Mouse (Mus musculus) kidney, postnatal 25 days (tissue): ENCODE data around the gene Ten1.
A peak's percentile ranks its signal among the peaks of the same experiment; 100 is the strongest.

Experiments used
- DNase-seq, 2 experiments: peaks; one replicate each; pipeline ENCODE4 v3.0.0; 2021; ENCODE audit warnings: mixed read lengths in 2 of 2

Ten1 gene

DNA sequence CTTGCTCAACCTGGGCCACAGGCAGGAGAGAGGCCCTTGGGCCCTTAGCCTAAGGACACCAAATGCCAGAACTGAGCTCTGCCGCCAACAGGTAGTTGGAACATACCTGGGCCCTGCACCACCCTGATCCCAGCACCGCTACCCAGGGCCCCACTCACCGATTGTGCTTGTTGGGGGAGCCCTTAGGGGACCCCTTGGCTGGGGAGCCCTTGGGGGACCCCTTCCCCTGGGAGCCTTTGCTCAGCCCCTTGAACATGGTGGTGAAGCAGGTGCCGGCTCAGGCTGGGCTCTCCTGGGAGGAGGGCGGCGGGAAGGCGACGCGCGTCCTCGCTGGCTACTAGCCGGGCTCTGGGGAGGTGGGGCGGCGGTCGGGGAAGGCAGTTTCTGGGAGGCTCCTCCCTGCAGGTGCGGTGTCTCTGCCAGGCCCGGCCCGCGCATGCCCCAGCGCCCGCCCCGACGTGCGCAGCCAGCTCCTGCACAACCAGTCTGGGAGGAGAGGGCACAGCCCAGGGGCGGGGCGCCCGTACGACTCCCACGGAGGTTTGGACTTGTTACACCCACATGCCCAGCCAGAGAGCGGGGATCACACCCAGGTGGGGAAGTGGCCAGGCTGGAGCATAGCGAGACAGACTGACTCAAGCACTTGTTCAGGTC is 39.2 kb downstream of the Ten1 start, which contains the start of gene Evpl:
Evpl (minus strand) TSS at position 336 of the 654 bp plus-strand sequence.
- DNase-seq: peak; percentile 94 to 98

DNA sequence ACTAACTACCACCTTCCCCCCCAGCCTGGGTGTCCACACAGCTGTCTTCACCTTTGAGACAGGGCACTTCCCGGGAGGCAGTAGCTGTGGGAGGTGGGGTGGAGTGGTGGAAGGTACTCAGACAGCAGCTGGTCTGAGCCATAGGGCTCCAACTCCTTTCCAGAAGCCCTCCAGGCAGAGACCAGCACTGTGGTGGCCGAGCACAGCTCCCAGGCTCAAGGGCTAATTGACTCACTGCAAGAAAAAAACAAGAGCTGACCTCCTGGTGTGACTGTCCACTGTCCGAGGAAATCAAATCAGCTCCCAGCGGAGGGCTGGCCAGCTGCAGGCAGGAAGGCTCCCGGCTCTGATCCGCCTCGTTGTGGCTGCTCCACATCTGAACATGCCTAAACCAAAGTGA is 41.1 kb downstream of the Ten1 start:
- peak in 1 of 2 experiments; percentile 64 for DNase-seq

DNA sequence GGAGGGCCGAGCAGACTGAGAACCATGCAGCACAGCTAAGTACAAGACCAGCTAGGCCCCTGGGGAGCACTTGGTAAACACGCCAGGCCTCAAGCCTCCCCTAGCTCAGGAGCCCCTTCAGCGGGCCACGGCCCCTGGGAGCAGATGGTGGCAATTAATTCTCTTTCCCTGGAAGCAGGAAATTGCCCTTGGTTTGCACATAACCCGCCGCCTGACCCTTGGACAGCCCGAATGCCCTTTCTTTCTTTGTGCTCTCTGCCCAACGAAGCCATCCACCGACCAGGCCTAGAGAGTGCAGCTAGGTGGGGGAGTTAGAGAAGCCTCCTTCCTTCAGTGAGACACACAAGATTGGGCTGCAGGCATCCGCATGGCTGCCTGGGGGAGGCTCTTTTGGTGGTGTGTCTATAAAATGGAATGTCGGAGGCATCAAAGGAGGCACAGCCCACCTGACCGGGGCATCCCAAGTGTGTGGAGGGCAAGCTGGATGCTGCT is 43.1 kb downstream of the Ten1 start:
- DNase-seq: peak; percentile 65 to 77

DNA sequence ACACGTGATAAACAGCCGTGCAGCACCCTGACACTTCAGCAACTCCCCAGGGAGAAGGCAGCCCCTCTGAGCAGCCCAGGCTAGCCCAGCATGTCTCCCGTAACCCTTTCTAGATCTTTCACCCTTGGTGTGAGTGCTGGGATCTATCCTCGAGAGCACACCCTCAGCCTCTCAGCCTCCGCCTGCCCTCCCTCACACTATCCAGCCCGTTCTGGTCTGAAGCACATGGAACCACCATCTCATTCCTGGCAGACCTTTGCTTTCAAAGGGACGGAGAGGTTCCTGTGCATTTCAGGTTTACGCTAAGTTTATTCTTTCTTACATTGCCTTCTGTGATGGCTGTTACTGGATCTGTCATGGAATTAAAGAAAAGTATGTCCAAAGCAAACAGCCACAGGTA is 45.9 kb downstream of the Ten1 start:
- DNase-seq: peak; percentile 42 to 69

DNA sequence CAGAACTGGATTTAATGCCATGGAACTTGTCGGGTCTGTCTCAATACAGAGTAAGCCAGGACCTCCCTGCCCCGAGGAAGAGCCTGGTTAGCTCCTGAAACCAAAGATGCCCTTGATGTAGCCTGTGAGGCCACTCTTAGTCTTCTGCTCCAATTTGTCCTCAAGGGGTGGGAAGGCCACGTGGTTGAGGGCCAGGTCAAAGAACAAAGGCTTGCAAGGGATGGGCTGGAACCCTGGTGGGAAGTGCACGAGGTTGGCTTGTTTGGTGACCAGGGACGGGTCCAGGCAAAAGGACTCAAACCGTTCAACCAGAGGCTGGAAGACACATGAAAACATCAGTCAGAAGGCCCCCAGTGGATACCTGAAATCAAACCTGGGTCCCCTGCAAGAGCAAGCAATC is 47.0 kb downstream of the Ten1 start:
- DNase-seq: peak; percentile 68 to 87

DNA sequence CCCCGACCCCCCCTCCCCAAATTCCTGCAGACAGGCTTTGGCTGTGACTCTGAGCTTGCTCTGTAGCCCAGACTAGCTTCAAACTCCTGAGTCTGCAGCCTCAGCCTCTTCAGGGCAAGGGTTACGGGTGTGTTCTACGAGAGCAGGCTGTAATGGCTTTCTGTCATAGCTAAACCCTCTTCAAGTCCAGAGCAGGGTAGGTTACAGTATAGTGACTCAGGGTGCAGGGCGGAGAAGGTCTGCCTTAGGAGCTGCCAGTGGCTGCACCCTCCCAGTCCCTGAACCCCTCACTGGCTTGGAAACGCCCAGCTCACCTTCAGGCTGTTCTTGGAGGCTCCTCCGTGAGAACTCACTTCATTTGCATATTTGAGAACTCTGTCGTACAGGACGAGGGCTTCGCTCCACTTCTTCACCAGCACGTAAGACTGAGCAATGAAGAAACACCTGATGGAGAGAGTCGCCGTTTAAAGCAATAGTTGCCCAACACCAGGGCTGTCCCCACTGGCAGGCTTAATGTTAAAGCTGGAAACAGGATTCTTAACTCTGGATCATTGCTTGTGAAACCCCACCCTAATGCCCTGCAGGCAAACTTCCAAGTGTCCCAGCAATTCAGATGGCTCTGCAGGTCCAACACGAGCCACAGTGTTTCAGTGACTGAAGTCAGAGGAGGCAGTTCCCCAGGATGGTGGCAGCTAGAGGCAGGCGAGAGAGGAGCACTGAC is 49.0 kb downstream of the Ten1 start:
- DNase-seq: peak; percentile 60 to 75

DNA sequence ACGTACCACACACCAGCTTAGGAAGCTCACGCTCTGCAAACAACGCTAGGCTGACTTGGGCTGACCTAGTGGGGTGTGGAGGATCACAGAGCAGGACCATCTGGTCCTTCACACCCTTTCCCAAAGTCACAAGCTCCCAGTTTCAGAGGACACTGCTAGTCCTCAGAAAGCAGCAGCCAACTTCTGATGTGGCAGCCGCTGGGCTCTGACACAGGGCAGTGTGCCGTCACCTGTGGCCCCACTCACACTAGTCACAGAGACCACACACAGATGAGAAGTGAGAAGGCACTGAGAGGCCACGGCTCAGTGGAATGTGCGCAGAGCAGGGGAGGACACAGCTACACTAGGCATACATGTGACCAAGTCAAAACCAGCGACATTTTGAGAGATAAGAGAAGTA is 52.2 kb downstream of the Ten1 start:
- DNase-seq: no peak

DNA sequence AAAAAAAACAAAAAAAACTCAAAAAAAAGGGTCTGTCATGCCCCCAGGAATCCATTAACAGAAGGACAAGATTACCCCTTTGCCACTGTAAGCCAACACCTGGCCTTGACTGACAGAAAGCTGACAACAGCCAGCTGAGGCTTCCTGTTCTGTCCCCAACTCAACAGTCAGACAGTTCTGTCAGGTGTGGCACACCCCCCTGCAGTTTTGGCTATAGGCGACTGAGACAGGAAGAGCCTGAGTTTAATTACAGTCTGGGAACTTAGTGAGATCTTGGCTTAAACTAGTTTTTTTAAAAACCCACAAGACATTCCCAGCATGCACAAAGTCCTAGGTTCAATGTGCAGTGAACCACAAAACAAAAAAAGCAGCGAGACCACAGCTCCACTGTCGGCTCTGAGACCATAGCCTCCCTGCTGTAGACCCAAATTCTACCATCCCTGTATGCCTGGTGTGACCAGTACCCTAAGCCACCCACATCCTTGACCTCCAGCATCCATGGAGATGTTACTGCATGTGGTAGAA is 54.5 kb downstream of the Ten1 start:
- peak; percentile 36 to 58 for DNase-seq

DNA sequence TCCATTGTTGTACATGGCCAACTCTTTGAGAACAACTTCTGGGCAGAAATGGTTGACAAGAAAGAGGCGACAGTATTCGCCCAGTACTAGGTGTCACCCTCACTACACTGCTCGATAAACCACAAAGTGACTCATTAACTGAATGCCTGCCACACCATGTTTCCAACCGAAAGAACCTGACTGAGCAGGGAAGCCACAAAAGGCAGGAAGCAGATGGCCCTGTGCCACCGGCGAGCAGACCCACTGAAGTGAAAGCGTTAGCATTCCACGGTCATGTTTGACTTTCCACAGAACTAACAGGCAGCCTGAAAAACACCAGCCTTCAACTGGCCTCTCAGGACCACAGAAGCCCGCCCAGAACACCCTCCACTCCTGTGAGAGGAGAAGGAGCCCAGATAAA is 56.0 kb downstream of the Ten1 start:
- DNase-seq: peak; percentile 78 to 88

DNA sequence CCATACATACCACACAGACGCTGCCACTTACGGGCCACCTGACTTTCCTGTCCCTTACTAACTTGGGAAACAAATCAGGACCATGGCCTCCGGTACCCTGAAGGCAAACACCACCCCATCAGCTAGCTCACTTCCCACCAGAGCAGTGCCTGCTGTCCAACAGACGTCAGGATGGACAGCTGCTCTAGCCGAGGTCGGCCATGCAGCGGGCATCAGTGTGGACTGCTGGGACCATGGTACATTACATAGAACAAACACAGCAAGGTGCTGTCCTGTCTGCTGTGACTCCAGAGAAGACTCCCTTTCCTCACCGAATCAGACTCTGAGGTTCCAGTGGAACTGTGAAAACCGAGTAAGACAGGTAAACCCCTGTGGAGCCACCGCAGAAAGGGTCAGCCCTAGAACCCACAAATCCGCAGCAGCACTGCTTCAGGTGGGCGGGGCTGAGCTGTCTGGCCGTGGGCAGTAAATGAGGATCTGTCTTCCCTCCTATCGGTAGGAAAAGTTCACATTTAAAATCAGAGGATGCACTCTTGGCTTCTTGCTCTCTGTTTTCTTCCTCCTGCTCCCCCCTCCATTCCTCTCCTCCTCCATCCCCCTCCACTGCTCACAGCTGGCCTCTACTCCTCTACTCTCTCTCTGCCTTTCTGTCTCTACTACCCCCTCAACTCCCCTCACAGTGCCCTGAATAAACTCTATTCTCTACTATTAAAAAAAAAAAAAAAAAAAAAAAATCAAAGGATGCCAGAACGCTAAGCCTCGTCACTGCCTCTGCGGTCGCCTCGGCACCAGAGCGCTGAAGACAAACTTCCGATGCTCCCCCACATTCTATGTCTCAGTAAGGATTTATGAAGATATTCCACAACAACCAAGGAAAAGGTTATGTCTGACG is 56.7 kb downstream of the Ten1 start:
- no peak for DNase-seq

DNA sequence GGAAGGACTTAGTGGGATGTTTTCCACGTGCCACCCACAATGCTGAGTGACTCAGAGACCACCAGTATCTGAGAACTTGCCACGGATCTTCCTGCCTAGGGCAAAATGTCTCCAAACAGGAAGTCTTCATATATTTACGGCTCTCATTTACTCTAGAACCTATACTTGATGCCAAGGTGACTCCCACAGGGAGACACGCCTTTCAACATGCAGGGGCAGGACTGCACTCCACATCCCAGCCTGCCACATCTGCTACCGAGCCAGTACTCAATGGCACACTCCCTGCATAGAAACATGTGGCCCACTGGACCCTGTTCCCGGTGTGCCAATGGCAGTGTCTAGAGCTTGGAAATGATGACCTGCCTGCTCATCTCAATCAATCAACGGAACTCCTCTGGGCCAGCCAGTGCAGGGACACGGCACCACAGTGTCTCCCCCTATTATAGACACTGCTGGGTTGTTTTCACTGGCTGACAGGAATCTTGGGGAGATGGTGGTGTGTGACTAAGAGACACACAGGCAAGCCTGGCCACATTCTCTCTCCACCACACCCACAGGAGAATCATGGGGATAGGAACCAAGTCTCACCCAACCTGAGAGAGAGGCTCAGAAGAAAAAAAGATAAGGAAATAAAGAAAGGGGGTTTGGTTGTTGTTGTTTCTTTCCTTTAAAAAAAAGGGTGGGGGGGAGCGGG is 57.5 kb downstream of the Ten1 start:
- DNase-seq: no peak

DNA sequence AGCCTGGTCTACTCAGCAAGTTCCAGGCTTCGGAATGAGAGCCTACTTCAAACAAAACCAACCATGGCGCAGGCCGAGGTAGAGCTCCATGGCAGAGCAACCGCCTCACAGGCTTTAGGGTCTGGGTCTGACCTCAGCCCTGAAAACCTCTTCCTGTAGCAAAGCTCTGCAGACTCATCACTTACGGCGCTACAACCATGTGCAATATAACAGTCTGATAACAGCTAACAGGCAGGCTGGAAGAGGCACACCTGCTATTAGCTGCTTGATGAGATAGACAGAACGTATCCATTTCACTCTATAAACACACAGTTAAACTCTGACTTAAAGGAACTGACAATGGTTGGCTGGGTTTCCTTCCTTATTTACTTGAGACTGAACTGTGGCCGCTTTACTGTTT is 60.8 kb downstream of the Ten1 start:
- no peak for DNase-seq

DNA sequence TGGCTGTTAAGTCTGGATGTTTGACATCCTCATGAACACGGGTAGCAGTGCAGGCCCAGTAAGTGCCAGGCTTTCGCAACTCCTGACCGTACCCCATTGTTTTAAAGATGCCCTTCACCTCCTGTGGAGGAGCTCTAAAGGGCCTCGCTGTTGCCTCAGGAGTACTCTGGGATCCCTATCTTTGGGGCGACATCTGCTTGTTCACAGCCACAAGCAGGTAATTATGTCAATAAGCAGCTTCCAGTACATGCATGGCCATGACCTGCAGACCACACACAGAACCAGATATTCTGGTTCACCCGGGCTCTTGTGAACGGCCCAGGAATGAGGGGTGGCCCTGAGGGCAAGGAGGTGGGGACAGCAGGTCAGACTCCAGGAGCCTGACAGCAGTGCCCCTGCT is 61.6 kb downstream of the Ten1 start:
- DNase-seq: peak in 1 of 2 experiments; percentile 59
